Mouse (Mus musculus) liver, adult 2 months (tissue): ENCODE measurements around the gene Raver1.

Experiments
- CTCF ChIP-seq: fragments of 200-500 bp; IDR thresholded peaks from 2 replicates; pipeline ENCODE4 v1.5.1; 2011; ENCODE audit warnings: low read depth, low read length, control low read depth
- POLR2A ChIP-seq: fragments of 200-500 bp; IDR thresholded peaks from 2 replicates; pipeline ENCODE4 v1.6.1; 2011; ENCODE audit warnings: low read length, control low read depth; ENCODE audit not compliant: insufficient read depth; ENCODE audit errors: extremely low read depth

DNA sequence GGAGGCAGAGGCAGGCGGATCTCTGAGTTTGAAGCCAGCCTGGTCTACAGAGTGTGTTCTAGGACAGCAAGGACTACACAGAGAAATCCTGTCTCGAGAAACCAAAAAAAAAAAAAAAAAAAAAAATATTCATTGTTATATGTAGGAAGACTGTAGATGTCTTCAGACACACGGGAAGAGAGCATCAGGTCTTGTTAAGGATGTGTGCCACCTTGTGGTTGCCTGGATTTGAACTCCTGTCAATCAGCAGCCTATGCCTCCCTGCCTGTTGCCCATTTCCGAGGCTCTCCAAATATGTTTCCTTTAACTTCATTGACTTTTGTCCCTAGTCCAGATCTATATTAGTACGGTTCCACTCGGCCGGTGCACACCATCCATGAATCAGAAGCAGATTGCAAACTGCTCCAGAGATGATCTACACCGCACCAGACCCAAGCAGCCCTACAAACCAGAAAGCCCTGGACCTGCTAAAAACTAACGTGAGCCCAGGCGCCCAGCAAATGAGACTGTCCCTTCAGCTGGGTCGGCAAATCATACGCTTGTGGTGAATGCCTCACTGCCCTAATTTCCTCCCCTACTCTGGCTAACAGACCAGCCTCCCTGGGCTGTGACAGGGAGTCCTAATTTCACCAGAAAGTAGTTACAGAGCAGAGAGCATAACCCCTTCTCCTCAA lies 40.4 kb upstream of the Raver1 start:
- TF ChIP-seq CTCF (peak; percentile 31; the same call in 1 of the 2 replicates), POLR2A (no peak)
